Mouse (Mus musculus) lung, adult 2 months (tissue): ENCODE measurements around the gene Gm17349. TPM values are rescaled to one million over a fixed set of nuclear protein-coding genes. Genes with fewer than 3 reads are reported as not detected.
A peak's percentile ranks its signal among the peaks of the same experiment; 100 is the strongest.

ENCODE experiments used
- DNase-seq: peaks from one replicate; pipeline ENCODE4 v3.0.0; 2022
- H3K4me1 ChIP-seq: fragments of 200-500 bp; 2 replicates; pipeline ENCODE4 v1.6.1; 2011; ENCODE audit warnings: low read length; ENCODE audit not compliant: control insufficient read depth, insufficient read depth
- H3K4me3 ChIP-seq: fragments of 200-500 bp; replicated peaks from 2 replicates; pipeline ENCODE3; 2011; ENCODE audit warnings: low read depth, mild to moderate bottlenecking, control low read depth, low read length; ENCODE audit errors: extremely low read depth
- CTCF ChIP-seq: fragments of 200-500 bp; IDR thresholded peaks from 2 replicates; pipeline ENCODE4 v1.5.1; 2011; ENCODE audit warnings: mild to moderate bottlenecking, low read length, control low read depth; ENCODE audit not compliant: insufficient read depth
- POLR2A ChIP-seq: fragments of 200-500 bp; IDR thresholded peaks from 2 replicates; pipeline ENCODE4 v1.6.1; 2011; ENCODE audit warnings: low read depth, mild to moderate bottlenecking, control low read depth, low read length, borderline replicate concordance; ENCODE audit errors: extremely low read depth
- whole genome bisulfite sequencing: fragments of 180-500 bp; shearing (Covaris S2); methylation state at CpG from one replicate; pipeline ENCODE4 v1.1.7; 2018; 5-methylcytosine and 5-hydroxymethylcytosine counted together
- polyA plus RNA-seq: library from polyadenylated mRNA; depleted of rRNA; stranded (reverse); fragments of >200 nt; gene quantifications from 2 replicates; pipeline ENCODE4 v1.2.3, GENCODE M21; 2012

Gene Gm17349
- polyA plus RNA-seq, 1 experiment: not detected

- WGBS: 7% methylated on average over 1 of the region's 1 CpGs
- Histone ChIP-seq H3K4me3 (no peak overlapping the region), H3K4me1 (peaks cover 4% of the 10 kb centered on the region)
- TF ChIP-seq CTCF (no peak), POLR2A (no peak)
- no peak for DNase-seq
These were observed 35.9 kb downstream of the Gm17349 start for GRCm38 (mm10) chr15:99669392-99669791.

- peaks cover 6% of the 10 kb centered on the region for H3K4me1 ChIP-seq
- 4% methylated on average over 12 of the region's 12 CpGs for WGBS
- H3K4me3 ChIP-seq: no peak overlapping the region
- peak; percentile 80 for DNase-seq
- no peak for TF ChIP-seq POLR2A
- peak; percentile 94 for TF ChIP-seq CTCF
These were observed 36.4 kb downstream of the Gm17349 start for GRCm38 (mm10) chr15:99668881-99669280.

- 99% methylated on average over 2 of the region's 2 CpGs for WGBS
- Histone ChIP-seq H3K4me3 (no peak overlapping the region), H3K4me1 (peaks cover 7% of the 10 kb centered on the region)
- no peak for DNase-seq
- TF ChIP-seq CTCF: no peak
- no peak for TF ChIP-seq POLR2A
These were observed 37.7 kb downstream of the Gm17349 start for GRCm38 (mm10) chr15:99667544-99667943.

- WGBS: 1% methylated on average over 52 of the region's 52 CpGs
- no peak for TF ChIP-seq POLR2A
- no peak for TF ChIP-seq CTCF
- peak; percentile 51 for DNase-seq
- peak overlapping the region; percentile 39 for H3K4me3 ChIP-seq
- H3K4me1 ChIP-seq: 0 out of 2 replicates have a peak, but pooled peaks cover 3% of the 10 kb centered on the region
These were observed 40.5 kb downstream of the Gm17349 start for GRCm38 (mm10) chr15:99664600-99665451.

- 5% methylated on average over 17 of the region's 17 CpGs for WGBS
- H3K4me1 ChIP-seq: 0 out of 2 replicates have a peak, but pooled peaks cover 3% of the 10 kb centered on the region
- TF ChIP-seq POLR2A (no peak), CTCF (no peak)
- DNase-seq: no peak
- H3K4me3 ChIP-seq: no peak overlapping the region
These were observed 41.2 kb downstream of the Gm17349 start for GRCm38 (mm10) chr15:99663964-99664599.

- 74% methylated on average over 7 of the region's 7 CpGs for WGBS
- H3K4me1 ChIP-seq: 0 out of 2 replicates have a peak, but pooled peaks cover 3% of the 10 kb centered on the region
These were observed 42.9 kb downstream of the Gm17349 start for GRCm38 (mm10) chr15:99662371-99662770.

GRCm38 (mm10) chr15:99661121-99661830 is 44.0 kb downstream of the Gm17349 start:
- Histone ChIP-seq H3K4me1 (0 out of 2 replicates have a peak, but pooled peaks cover 3% of the 10 kb centered on the region), H3K4me3 (no peak overlapping the region)
- WGBS: 94% methylated on average over 15 of the region's 15 CpGs
- DNase-seq: no peak
- TF ChIP-seq CTCF: no peak
- no peak for TF ChIP-seq POLR2A

More at GRCm38 (mm10) chr15:99662371-99662770, 42.9 kb downstream of the Gm17349 start:
- TF ChIP-seq POLR2A: no peak
- no peak for TF ChIP-seq CTCF
- DNase-seq: no peak
- H3K4me3 ChIP-seq: no peak overlapping the region

GRCm38 (mm10) chr15:99658437-99658836 is 46.9 kb downstream of the Gm17349 start:
- 60% methylated on average over 2 of the region's 2 CpGs for WGBS
- TF ChIP-seq CTCF (no peak), POLR2A (no peak)
- DNase-seq: no peak
- Histone ChIP-seq H3K4me1 (no peaks in the 10 kb centered on the region), H3K4me3 (no peak overlapping the region)

- Histone ChIP-seq H3K4me1 (no peaks in the 10 kb centered on the region), H3K4me3 (no peak overlapping the region)
- WGBS: 57% methylated on average over 9 of the region's 9 CpGs
- no peak for DNase-seq
- TF ChIP-seq POLR2A (no peak), CTCF (no peak)
These were observed 49.3 kb downstream of the Gm17349 start for GRCm38 (mm10) chr15:99655956-99656355.
